Mouse (Mus musculus): Measurements from ENCODE around the gene Efnb3. TPM values are rescaled to one million over a fixed set of nuclear protein-coding genes. Genes with fewer than 3 reads are reported as not detected.

Gene Efnb3
- polyA plus RNA-seq, 1 experiment, result 0.84 TPM

DNA sequence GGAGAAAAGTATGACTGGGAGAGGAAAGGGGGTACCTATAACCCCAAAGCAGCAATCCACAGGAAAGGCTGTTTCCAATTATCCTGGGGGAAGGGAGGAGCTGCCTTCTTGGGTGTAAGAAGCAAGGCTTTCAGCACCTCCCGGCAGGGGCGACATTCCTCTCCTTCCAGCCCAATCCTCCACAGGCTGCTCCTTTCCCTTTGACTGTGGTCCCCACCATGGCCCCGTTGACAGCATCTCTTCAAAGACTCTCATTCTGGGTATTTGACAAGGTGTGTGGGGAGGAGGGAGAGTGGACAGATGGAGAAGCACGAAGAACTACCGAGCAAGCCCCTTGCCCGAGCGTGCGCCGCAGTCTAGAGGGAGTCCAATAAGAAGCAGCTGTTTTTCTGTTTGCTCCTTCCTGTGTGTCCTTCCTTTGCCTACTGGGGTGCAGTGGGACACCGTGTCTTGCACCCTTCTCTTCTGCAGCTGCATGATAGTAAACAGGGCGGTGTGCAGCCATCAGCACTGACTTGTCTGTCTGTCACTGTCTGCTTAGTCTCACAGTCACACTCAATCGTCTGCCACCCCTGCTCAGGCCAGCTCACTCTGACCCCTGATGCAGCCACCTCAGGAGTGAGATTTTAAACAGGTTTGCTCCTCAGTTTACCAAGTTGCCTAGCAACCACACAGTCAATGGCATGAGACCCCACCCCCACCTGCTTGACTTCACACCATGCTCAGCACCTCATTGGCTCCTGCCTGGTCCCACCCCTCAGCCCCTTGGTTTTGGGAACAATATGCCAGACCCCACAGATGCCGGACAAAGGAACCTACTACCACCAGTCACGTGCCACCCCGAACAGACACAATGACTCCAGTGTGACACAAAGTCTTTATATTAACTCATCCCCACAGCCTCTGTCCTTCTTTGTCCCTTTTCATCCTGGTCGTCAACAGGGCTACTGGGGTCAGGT is 1.2 kb upstream of the Efnb3 start:
- no peak overlapping the region for H3K4me3 ChIP-seq (ENCODE audit: insufficient read depth, low read depth, low read length)
- no peaks in the 10 kb centered on the region; the same call in 1 of the 2 replicates for H3K4me1 ChIP-seq (ENCODE audit: control insufficient read depth, insufficient read depth, low read length)
- peaks cover 1% of the 10 kb centered on the region; the same call in 1 of the 2 replicates for H3K36me3 ChIP-seq (ENCODE audit: control insufficient read depth, insufficient read depth, low read length)
- no peak for TF ChIP-seq POLR2A (IDR thresholded peaks at IDR 0.05; ENCODE audit: low read depth, low read length)
- TF ChIP-seq CTCF (conservative IDR thresholded peaks at IDR 0.05; ENCODE audit: insufficient read depth, insufficient read length, low read depth, low read length), result no peak
- H3K27me3 ChIP-seq (replicated peaks; ENCODE audit: control insufficient read depth, insufficient read depth, low read length), result 0 out of 2 replicates have a peak, but pooled peaks cover 1% of the 10 kb centered on the region
- 76% methylated on average over 16 of the region's 16 CpGs for WGBS
- H3K27ac ChIP-seq (ENCODE audit: insufficient read depth, low read depth, low read length), result no peak overlapping the region
- DNase-seq, result no peak

DNA sequence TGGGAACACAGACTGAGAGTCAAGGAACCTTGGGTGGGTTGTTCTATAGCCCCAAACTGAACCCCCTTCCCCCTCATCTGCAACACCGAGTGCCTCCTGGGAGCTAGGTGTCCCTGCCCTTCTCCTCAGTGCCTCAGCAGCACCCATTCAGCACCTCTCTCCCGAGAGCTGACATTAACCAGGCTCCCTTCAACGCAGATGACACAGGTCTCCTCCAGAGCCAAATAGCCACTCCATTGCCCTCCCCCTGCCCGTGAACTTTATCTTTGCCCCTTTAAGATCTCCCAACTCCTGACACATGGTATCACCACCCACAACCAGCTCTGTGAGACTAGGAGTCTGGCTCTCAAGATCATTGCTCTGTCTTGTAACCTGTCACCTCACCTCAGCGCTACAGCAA is 822 bp downstream of the Efnb3 start:
- Histone ChIP-seq H3K27me3 (replicated peaks; ENCODE audit: control insufficient read depth, insufficient read depth, low read length) (0 out of 2 replicates have a peak, but pooled peaks cover 1% of the 10 kb centered on the region), H3K4me1 (ENCODE audit: control insufficient read depth, insufficient read depth, low read length) (no peaks in the 10 kb centered on the region), H3K27ac (ENCODE audit: insufficient read depth, low read depth, low read length) (no peak overlapping the region), H3K36me3 (ENCODE audit: control insufficient read depth, insufficient read depth, low read length) (peaks cover 1% of the 10 kb centered on the region; the same call in 1 of the 2 replicates), H3K4me3 (ENCODE audit: insufficient read depth, low read depth, low read length) (no peak overlapping the region)
- no peak for TF ChIP-seq CTCF (conservative IDR thresholded peaks at IDR 0.05; ENCODE audit: insufficient read depth, insufficient read length, low read depth, low read length)
- no peak for TF ChIP-seq POLR2A (IDR thresholded peaks at IDR 0.05; ENCODE audit: low read depth, low read length)
- 49% methylated on average over 5 of the region's 5 CpGs for WGBS
- DNase-seq, result no peak

DNA sequence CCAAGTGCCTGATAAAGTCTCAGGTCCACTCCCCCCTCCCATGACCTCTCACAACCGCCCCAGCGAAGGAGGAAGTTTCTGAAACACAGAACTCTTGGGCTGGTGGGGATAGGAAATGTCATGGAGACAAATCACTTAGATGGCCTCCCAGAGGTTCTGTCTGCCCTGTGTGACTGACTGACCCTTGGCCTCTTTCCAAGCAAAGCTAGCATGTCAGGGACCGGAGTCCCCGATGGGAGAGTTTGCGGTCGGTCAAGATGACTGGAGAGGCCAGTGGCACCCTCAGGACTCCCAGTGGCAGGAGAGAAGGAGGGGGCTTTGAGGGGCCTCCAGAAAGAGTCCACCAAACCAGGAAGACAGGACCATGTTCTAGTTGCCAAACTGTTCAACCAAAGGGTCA is 1.2 kb downstream of the Efnb3 start:
- Histone ChIP-seq H3K4me3 (ENCODE audit: insufficient read depth, low read depth, low read length) (no peak overlapping the region), H3K27me3 (replicated peaks; ENCODE audit: control insufficient read depth, insufficient read depth, low read length) (0 out of 2 replicates have a peak, but pooled peaks cover 1% of the 10 kb centered on the region), H3K36me3 (ENCODE audit: control insufficient read depth, insufficient read depth, low read length) (peaks cover 1% of the 10 kb centered on the region; the same call in 1 of the 2 replicates), H3K27ac (ENCODE audit: insufficient read depth, low read depth, low read length) (no peak overlapping the region), H3K4me1 (ENCODE audit: control insufficient read depth, insufficient read depth, low read length) (no peaks in the 10 kb centered on the region)
- DNase-seq, result peak; percentile 42
- 39% methylated on average over 6 of the region's 6 CpGs for WGBS
- TF ChIP-seq CTCF (conservative IDR thresholded peaks at IDR 0.05; ENCODE audit: insufficient read depth, insufficient read length, low read depth, low read length) (no peak), POLR2A (IDR thresholded peaks at IDR 0.05; ENCODE audit: low read depth, low read length) (no peak)

DNA sequence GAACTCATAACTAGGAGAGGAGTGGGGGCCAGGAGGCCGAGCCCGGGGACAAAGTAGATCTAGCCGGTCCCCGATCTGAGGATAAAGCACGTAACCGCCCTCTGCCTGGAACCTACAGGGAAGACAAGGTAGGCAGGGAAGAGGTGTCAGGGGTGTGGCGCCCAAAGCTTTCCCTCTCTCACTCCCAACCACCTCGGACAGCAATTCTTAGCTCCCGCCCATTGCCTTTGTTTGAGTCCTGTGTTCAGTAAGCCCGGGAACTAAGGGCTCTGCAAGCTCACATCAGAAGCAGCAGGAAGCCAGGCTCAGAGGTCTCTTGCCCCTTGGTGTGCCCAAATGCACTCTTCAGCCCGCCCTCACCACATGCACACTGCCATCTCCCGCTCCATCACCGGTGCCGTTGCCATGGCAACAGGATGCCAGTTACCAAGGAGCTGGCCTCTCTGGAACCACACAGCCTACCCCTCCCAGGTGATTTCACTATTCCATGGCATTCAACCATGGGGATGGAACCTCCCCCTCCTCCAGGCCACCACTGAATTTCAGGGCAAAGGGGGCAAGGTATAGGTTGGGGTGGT is 2.5 kb downstream of the Efnb3 start:
- Histone ChIP-seq H3K27me3 (replicated peaks; ENCODE audit: control insufficient read depth, insufficient read depth, low read length) (0 out of 2 replicates have a peak, but pooled peaks cover 1% of the 10 kb centered on the region), H3K36me3 (ENCODE audit: control insufficient read depth, insufficient read depth, low read length) (peaks cover 1% of the 10 kb centered on the region; the same call in 1 of the 2 replicates), H3K4me1 (ENCODE audit: control insufficient read depth, insufficient read depth, low read length) (no peaks in the 10 kb centered on the region), H3K27ac (ENCODE audit: insufficient read depth, low read depth, low read length) (no peak overlapping the region), H3K4me3 (ENCODE audit: insufficient read depth, low read depth, low read length) (no peak overlapping the region)
- DNase-seq, result no peak
- 53% methylated on average over 14 of the region's 14 CpGs for WGBS
- TF ChIP-seq CTCF (conservative IDR thresholded peaks at IDR 0.05; ENCODE audit: insufficient read depth, insufficient read length, low read depth, low read length), result no peak
- no peak for TF ChIP-seq POLR2A (IDR thresholded peaks at IDR 0.05; ENCODE audit: low read depth, low read length)

DNA sequence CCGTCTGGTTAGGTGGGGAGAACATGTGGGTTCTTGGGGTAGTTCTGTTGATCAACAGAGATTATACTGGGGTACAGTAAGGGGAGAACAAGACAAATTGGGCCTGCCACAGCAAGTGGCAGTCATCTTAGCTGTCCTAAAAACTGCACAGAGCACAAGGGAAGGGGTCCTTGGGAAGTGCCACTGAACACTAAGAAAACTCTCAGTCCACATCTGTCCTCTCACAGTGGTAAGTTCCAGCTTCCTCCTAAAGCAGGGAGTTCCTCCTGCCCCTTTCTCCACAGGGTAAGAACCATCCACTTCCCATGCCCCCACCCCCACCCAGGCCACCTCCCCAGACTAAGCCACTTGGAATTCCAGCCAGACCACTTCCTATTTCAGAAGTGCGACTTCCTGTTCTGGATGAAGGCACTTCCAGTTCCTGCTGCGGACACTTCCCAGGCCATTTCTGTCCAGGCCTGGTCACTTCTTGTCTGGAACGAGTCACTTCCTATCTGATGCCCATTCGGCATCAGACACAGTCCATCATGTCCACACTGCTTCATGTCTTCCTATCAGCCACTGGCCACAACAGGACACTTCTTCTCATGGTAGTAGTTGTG is 5.4 kb downstream of the Efnb3 start:
- no peaks in the 10 kb centered on the region for H3K4me1 ChIP-seq (ENCODE audit: control insufficient read depth, insufficient read depth, low read length)
- no peak for DNase-seq
- 74% methylated on average over 5 of the region's 5 CpGs for WGBS
- no peaks in the 10 kb centered on the region for H3K36me3 ChIP-seq (ENCODE audit: control insufficient read depth, insufficient read depth, low read length)
- H3K27ac ChIP-seq (ENCODE audit: insufficient read depth, low read depth, low read length), result no peak overlapping the region
- TF ChIP-seq POLR2A (IDR thresholded peaks at IDR 0.05; ENCODE audit: low read depth, low read length) (no peak), CTCF (conservative IDR thresholded peaks at IDR 0.05; ENCODE audit: insufficient read depth, insufficient read length, low read depth, low read length) (no peak)
- H3K4me3 ChIP-seq (ENCODE audit: insufficient read depth, low read depth, low read length), result no peak overlapping the region
- no peaks in the 10 kb centered on the region for H3K27me3 ChIP-seq (replicated peaks; ENCODE audit: control insufficient read depth, insufficient read depth, low read length)

DNA sequence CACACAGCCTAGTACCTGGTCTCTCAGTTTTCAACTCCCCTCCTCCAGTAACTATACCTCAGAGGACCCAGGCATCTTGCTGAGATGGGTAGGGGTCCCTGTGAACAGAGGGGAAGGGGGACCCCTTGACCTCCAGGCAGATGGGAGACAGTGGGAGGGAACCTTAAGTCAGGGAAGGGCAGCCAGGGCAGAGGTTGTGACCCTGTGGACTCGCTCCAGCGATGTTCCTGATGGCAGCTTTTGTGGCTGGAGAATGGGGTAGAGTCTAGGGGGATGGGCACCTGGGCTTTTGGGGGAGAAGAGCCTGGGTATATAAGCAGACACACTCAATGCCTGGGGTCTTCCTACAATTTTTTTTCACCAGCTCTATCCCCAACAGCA is 6.7 kb downstream of the Efnb3 start:
- Histone ChIP-seq H3K27me3 (replicated peaks; ENCODE audit: control insufficient read depth, insufficient read depth, low read length) (no peaks in the 10 kb centered on the region), H3K36me3 (ENCODE audit: control insufficient read depth, insufficient read depth, low read length) (no peaks in the 10 kb centered on the region), H3K4me3 (ENCODE audit: insufficient read depth, low read depth, low read length) (no peak overlapping the region), H3K4me1 (ENCODE audit: control insufficient read depth, insufficient read depth, low read length) (no peaks in the 10 kb centered on the region), H3K27ac (ENCODE audit: insufficient read depth, low read depth, low read length) (no peak overlapping the region)
- no peak for TF ChIP-seq CTCF (conservative IDR thresholded peaks at IDR 0.05; ENCODE audit: insufficient read depth, insufficient read length, low read depth, low read length)
- no peak for TF ChIP-seq POLR2A (IDR thresholded peaks at IDR 0.05; ENCODE audit: low read depth, low read length)
- no peak for DNase-seq
- 29% methylated on average over 2 of the region's 2 CpGs for WGBS

All from kidney, adult 2 months (tissue).